Mouse (Mus musculus): ENCODE measurements around the gene Sh3tc1.

The Sh3tc1 gene

DNA sequence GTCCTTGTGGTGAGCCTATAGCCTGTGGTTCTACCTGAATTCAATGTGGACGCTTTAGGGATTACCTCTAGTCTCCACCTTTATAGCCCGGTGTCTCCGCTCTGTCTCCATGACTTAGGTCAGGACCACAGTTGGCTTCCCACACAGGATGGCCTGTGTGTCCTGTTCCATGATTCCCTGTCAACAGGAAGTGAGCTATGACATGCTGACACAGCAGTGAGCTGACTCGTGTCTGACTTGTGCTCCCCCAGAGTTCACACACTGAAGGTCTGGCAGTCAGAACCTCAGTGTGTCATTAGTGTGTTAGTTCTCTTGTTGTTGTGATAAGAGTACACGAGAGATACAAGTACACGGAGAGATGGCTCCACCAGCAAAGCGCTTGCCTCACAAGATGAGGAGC lies 11.2 kb upstream of the Sh3tc1 start:
- DNase-seq: no peak

DNA sequence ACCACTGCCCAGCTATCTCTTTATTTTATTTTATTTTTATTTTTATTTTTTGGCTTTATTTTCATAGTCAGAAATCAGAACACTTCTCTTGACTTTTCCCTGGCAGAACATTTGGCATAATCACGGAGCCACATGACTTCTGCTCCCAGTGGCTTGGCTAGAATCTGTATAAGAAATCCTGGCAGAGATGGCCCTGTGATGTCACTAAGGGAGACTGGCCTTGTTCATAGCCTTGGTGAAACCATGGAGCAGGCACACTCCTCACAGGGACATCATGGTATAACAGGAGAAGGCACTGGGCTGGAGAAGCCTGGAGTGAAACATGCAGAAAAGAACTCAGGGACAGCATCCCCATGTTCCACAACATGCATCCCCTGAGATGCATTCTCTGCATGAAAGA lies 10.2 kb upstream of the Sh3tc1 start:
- DNase-seq: no peak

DNA sequence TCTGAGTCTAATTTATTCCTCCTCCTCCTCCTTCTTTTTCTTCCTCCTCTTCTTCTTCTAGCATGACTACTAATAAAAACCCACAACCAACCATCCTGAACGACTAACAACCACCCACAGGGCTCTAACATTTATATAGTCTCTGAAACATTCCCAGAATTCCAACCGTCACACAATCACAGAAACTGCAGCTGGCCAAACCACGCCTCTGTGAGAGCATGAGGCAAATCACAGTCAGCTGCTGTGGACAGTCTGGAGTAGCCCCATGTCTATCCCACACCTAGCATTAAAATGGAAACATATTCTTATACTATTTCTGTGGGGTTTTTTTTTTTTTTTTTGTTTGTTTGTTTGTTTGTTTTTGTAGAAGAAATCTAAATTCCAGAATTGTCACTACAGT lies 9.6 kb upstream of the Sh3tc1 start:
- no peak for DNase-seq

DNA sequence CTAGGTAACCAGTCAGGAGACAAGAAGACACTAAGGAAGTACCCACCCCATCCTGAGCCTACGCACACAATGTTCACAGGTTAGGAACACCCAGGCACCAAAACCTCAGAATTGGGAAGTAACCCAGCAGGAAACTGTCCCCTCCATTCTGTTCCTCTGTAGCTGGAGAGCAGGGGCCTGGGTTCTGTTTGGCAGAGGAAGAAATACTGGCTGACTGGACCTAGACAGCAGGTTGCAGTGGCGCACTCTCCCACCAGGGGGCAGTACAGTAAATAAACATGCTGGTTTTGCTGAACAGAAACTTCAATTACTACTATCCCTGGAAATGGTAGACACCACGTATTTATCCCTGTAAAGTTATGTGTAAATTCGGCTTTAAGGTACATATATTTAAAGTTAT lies 7.1 kb upstream of the Sh3tc1 start:
- peak; percentile 74 for DNase-seq

DNA sequence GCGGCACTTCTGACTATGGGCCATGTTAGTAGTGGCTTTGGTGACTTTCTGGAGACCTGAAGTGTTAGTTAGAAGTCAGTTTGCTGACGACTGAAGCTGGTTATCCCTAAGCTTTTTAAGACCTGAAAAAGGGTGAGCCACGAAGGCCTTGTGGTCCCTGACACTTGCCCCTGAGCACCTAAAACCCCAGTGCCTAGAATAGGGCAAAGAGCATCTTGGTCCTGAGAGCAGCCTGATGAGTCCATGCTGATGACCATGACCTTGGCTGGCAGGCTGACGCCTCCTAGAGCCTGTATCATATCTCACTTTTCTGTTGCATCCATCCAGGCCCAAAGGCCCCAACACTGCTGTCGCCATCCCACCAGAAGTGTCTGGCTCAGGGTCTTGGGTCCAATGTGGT lies 5.6 kb upstream of the Sh3tc1 start:
- no peak for DNase-seq

DNA sequence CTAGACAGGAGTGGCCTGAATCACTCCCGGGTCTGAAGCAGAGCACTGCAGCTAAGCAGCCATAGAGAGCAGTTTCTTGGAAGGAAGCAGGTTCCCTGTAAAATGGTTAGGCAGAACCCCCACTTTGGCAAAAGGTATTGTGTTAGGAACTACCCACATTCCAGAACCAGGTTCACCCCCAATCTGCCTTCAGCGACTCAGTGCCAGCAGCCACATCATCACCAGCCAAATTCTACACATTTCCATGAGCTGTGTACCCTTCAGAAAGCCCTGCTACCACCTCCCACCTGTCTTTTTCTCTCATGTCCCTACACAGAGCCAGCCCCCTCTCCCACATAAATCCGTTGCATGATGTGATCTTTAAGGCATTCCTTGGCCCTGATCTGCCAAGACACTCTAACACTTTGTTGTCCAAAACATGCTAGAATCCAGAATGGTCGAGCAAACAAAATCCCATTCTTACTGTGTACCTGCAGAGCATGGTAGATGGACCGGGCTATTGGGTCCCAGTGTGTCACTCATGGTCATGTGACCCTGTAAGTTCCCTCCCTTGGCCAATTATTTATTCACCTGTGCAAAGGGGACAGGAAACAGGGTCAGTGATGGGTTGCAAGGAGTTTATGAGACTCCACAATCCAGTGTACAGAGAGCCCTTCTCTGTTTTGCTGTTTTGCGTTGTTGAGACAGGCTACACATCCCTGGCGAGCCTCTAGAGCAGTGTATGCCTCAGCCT lies 4.4 kb upstream of the Sh3tc1 start:
- no peak for DNase-seq

DNA sequence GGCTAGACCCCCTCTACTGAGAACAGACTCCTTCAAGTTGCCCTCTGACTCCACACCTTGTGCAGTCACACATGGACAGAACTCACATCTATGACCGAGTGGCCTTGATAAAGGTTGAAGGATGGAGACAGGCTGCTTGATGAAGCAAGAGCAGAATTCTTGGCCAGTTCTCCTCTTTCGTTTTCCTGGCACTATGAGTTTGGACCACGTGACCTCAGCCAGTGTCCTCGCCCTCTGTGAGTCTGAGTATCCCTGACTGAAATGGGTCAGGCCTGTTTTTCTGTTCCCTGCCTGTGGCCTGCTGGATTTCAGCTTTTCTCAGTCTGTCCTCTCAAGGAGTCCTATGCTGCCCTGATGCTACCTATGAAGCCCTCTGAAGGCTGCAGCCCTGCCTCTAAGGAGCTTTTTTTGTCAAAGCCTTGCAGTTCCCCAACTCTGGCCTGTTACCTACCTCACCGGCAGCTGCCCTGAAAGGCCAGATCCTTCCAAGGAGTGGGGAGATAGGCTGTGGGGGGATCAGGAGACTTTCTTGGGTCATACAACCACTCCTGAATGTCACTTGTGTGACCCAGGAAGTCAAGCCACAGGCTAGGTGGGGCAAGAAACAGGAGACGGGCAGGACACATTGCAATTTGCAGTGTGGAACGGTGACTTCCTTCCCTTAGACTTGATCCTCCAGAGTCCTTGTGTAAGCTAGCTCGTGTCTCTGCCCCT lies 3.6 kb upstream of the Sh3tc1 start:
- DNase-seq: no peak

DNA sequence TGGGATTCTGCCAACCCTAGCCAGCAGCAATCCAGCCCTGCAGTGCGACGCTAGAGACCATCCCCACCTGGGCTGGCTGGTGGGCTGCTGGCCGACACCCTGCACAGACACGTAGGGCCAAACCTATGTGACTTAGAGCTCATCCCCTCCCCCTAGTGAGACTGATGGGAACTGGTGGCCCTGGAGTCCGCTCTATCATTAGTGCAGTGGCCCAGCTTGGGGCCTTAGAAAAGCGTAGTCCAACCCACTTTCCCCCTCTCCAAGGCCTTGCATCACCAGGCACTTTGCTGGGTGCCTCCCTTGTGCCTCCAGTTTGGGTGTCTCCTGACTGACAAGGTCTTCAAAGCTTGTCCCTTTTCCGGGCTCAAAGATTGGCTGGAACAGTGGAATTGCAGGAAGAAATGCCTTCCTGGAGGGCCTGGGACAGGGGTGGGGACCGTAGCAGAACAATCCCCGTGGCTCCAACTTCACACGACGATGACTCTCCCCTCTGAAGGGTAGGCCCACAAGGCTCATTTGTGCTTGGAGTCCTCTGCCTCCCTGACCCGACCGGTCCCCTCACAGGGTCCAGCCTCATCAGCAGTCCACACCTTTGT lies 1.5 kb upstream of the Sh3tc1 start:
- no peak for DNase-seq

DNA sequence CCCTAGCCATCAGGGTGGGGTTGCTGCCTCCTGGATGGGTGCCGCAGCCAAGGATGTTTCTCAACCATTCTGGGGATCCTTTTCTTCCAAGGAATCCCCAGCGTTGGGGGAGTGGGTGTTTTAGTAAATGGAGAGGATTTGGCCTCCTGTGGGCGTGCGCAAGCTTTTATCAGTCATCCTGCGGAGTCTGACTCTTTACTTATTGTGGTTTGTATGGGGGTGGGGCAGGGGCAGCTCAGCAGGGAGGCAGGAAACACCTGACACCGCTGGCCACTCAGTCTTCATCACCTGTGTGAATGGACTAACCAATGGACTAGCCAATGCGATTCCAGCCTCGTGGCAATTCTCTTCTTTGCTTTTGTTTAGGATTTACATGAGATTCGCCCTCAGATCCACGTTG lies 929 bp upstream of the Sh3tc1 start:
- DNase-seq: no peak

DNA sequence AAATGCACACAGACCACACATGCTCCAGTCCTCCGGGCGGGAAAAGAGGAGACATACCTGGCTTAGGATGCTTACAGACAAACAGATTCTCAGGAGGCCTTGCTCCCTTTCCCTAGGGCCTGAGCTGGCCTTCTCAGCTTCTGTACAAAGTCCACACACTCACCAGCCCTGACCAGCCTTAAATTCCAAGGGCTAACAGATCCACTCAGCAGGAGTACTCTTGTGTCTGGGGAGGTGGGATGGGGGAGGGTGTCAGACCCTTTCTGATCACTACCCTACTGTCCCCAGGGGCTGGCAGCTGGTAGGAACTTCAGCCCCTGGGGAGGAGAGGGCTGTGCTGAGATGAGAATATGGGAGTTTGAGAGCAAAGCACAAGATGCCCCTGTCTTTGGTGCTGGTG lies 782 bp downstream of the Sh3tc1 start:
- no peak for DNase-seq

DNA sequence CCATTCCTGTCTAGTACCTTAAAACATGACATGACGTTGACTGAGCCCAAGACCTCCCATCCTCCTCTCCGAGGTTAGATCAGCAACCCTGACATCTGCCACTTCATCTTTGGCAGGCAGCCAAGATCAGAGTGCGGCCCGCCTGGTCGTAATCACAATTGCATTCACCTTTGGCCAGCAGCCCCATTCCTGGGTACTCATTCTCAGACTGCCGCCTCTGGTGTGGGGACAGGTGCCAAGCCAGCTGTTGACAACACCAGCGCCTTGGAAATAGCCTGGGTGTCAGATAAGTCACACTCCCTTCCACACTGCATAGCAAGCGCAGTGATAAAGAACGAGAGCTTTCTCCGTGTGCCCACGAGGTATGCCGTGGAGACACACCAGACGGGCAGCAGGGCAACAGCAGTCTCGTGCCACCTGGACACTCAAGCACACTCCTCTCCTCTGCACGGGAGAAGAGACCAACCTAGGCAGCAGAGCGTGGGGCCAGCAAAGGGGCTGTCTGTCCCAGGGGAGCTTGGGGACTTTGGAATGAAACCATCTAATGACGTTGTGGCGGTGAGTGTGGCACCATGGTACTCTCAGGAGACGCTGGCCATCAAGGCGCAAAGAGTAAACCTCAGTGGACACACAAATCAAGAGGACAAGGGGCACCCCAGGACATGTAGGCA lies 2.4 kb downstream of the Sh3tc1 start:
- DNase-seq: no peak

DNA sequence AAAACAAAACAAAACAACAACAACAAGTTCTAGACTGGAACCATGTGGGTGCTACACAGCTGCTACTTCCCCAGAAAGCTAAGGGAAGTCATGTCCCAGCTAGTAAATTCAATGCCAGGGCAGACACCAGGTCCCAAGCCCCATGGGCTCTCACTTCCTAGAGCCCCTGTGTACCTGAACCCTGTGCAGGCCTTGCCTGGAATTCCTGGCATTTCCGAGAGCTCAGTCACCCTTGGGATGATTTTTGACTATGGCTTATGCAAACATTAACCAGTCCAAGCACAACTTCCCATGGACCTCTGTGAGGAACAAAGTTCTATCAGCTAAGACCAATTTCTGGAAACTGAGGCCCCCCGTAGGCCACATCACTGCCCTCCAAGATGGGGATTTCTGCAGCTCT lies 6.3 kb downstream of the Sh3tc1 start:
- no peak for DNase-seq

DNA sequence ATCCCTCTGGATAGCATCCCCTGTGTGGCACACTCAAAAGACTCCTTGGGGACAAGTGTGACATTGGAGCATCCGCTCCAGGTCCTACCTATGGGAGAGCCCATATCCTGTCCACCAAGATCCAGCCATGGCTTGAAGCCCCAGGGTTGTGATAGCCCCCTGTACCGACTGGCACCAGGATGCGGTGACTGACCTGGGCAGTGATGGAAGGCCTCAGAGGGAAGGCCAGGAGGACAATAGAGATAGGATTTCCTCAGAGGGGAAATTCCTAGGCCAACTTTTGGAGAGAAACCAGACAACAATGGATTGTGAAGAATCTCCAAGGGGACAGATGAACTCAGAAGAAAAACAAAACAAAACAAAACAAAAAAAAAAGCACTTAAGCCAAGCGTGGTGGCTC lies 8.8 kb downstream of the Sh3tc1 start:
- DNase-seq: no peak

DNA sequence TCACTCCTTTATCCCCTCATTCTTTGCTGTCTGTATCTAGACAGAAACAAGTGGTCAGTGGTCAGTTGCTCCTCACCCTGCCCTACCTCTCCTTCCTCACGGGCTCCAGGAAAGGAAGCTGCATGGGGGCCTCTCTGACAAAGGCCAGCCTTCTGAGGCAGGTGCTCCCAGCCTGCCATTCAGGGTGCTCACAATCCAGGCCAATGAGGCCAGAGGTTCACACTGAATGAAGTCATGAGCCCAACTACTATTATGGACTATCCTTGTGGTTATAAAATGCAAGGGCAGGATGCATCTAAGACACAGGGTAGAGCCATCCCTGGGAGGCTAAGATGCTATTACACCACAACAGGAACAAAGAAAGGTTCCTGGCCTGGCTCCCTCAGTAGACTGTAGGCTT lies 9.2 kb downstream of the Sh3tc1 start:
- no peak for DNase-seq

DNA sequence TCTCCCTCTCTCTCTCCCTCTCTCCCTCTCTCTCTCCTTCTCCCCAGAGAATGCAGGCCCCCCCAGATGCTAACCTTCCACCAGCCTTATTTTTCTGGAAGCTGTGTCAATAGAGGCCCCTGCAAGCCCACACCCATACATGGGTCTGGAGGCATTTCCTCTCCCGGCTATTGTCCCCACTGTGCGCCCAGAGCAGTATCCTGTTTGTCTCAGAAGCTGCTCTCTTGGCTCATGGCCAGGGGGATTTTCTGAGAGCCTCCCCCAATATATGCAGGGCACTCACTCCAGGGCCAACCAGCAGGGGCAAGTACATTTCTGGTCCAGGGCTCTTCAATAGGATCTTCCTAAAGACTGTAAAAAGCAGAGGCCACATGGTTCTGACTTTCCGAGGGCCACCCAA lies 9.9 kb downstream of the Sh3tc1 start:
- DNase-seq: no peak

DNA sequence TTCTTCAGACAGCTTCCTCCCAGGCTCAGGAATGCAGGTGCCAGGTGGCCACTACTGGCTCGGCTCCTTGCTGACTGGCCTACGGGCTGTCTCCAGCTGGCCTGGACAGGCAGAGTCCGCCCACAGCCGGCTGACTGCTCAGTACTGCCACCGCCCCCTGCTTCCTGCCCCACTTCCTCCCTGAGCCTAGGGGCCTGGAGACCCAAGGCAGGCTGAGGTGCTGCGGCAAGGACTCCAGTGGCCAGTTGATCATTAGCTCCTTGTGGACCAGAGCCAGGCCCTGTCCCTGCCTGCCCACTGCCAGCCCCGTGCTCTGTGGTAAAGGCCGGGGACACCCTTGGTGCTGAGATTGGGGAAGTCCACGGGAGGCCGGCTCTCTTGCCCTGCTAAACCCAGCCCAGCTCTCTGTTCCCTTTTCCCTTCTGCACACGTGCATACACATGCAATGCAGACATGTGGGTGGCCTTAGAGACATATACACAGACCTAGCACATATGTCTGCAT lies 10.8 kb downstream of the Sh3tc1 start:
- peak; percentile 59 for DNase-seq

DNA sequence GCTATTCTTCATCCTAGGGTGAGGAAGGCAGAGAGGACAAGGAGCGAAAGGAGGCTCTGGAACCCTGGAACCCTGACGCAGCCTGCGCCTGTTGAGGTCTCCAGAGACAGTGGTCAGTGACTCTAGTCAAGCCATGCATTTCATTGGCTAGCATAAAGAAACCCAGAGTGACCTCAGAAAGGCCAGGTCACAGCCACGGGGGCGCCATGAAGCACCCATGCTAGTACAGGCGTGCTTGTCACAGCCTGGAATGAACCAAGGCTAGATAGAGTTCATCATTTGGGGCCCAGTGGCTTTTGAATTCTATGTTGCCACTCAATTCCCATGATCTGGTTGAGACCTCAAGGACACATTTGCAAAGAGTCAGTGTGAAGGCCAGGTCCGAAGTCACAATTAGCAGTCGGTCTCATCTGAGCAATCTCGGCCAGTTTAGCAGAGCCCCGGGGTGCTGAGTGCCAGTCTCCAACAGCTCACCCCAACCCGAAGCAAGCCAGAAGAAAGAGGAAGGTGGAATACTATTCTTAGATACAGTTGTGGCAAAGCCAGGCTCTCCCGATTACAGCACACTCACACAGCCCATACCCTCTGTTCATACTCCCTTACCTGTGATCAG lies 11.3 kb downstream of the Sh3tc1 start:
- DNase-seq: no peak

DNA sequence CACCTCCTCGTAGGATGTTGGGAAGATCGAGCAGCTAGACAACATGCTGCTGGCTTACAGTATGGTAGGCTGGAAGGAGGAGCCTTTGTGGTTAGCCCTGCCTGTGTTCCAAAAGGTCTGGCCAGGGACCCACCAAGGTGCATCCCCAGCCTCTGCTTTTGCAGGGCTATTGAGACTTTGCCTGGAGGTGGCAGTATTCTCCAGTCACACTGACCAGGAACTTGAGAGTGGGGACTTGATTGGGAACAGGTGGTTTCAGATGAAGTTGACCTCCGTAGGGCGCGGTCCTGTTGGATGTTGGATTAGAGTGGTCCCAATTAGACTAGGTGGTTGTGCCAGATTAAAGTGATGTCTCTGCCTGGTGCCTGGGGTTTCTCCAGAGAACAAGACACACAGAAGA lies 12.3 kb downstream of the Sh3tc1 start:
- no peak for DNase-seq

DNA sequence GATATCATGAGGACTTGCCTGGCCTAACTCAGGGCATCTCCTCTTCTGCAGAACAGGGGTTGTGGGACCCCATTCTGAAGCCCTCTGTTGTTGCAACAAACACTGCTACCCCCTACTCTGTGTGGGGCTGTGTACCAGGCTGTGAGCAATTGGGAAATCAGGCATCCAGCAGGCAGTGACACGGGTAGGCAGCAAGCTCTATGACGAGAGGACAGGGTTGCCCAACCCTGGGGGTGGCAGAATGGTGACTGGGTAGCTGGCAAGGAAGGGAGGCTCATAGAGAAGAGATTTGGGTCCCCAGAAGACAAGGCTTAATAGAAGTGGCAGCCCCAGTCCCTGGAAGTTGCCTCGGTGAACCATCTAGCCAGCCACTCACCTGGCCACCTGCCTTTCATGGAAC lies 13.9 kb downstream of the Sh3tc1 start:
- DNase-seq: no peak

DNA sequence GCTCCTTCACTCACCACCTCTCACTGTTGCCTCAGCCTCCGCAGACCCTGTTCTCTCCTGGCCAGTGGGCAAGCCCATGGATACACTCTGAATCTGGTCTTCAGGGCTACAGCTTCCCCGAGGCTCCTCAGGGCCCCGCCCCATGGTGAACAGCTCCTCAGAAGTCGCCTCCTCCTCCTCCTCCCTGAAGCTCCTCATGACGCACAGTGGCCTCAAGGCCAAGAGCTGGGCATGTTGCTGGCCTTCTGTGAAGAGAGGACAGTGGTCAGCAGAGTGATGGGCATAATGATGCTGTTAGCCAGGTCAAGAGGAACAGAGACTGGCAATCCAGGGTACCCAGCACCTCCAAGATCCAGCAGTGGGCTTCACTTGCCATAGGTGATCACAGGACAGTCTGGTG lies 15.9 kb downstream of the Sh3tc1 start:
- no peak for DNase-seq

DNA sequence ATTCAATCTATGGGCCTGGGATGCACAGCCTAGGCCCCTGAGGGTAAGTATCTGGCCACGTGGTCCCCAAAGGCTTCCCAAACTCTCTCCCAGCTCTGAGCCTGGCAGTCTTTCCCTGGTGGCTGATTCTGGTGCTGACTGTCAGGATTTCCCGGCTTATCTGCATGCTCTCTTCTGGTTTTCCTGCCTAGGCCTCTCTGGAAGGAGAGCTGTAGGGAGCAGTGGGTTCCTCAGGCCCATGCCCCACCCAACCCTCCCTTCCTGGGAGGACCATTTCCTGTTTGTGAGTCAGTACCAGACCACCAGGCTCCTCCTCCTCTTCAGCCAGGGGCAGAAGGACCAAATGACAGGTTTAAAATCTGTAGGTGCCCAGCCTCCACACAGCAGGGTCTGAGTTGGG lies 17.1 kb downstream of the Sh3tc1 start:
- DNase-seq: no peak

DNA sequence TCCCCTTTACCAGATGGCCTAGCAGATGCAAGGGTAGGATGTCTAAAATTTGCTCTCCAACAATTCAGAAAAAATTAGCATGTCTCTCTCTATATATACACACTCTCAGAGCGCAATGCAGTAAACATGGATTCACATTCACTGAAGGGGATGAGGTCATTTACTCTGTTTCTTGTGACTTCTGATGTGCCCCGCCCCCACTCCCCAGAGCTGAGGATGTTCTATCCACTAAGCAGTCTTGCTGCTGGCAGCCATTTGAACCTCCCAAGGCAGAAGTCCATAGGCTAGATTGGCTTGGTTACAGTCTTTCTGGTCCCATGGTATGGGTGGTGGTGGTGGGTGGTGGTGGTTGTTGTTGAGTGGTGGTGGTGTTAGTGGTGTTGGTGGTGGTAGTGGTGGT lies 17.9 kb downstream of the Sh3tc1 start:
- no peak for DNase-seq

DNA sequence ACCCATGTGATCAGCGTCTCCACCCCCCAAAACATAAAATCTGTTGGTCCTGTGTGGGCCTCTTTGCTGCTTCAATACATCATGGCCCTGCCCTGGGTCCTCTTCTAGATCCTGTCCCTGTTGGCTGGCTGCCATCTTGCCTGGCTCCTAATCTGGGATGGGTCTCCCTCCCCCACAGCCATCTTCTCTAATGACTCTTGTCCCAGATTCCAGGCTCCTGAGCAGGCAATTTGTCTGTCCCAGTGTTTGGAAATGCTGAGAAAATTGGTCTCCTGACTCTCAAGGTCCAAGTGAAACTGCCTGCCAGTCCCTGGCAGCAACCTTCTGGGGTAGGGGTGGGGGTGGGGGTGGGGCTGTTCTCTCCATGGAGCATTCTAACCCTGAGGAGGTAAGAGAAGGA lies 19.9 kb downstream of the Sh3tc1 start:
- no peak for DNase-seq

All from cerebellum, adult 8-10 months (tissue).